Mouse (Mus musculus) thymus, adult 2 months (tissue): Measurements from ENCODE around the gene Zmynd10.
A peak's percentile ranks its signal among the peaks of the same experiment; 100 is the strongest.

Experiments
- CTCF ChIP-seq: fragments of 200-500 bp; IDR thresholded peaks from 2 replicates; pipeline ENCODE4 v1.5.1; 2012; ENCODE audit warnings: mild to moderate bottlenecking, control low read depth, low read length, moderate library complexity, borderline replicate concordance; ENCODE audit not compliant: control insufficient read depth, poor library complexity, insufficient read depth; ENCODE audit errors: extremely low read depth
- POLR2A ChIP-seq: fragments of 200-500 bp; IDR thresholded peaks from 2 replicates; pipeline ENCODE4 v1.6.1; 2012; ENCODE audit warnings: mild to moderate bottlenecking, low read length, control low read depth, moderate library complexity; ENCODE audit not compliant: control insufficient read depth, poor library complexity, insufficient read depth; ENCODE audit errors: extremely low read depth

GRCm38 (mm10) chr9:107586974-107587832 is 40.1 kb downstream of the Zmynd10 start, which contains the start of gene Ifrd2:
- TF ChIP-seq POLR2A, result peak; percentile 59
- TF ChIP-seq CTCF, result 0 out of 2 replicates have a peak, but pooled peaks have one; percentile 36
